Mouse (Mus musculus) urinary bladder, postnatal 14 days (tissue): ENCODE results near the gene Hpgd.
"Not testable (repeated sequence)": the region's sequence is repeated elsewhere in the genome, so short reads cannot be mapped to it uniquely, and the experiment has no call there.

ENCODE experiments used
- DNase-seq: peaks from one replicate; pipeline ENCODE4 v3.0.0; 2021; ENCODE audit warnings: low spot score

Gene Hpgd

GRCm38 (mm10) chr8:56294373-56294877, at the start of gene Hpgd:
TSS of gene Hpgd (plus strand) at chr8:56294585.
- DNase-seq: peak; percentile 80

DNA sequence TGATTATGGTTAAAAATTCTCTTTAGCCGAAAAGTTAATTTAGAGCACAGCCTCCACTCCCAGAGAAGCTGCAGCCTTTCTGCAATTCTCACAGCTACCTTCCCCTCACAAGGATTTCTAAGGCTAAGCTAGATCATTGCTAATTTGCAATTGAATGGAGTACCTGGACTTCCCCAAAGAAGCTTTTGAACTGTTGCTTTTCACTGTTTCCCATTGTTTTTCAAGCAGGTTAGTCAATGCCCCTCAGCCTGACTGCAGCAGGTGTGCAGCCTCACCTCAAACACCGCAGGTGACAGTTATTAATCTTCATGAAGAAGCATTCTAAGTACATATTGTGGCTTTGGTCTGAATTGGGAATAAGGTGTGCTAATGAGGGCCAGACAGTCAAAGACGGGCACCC, 42.7 kb upstream of the Hpgd start:
- DNase-seq: not testable (repeated sequence)

DNA sequence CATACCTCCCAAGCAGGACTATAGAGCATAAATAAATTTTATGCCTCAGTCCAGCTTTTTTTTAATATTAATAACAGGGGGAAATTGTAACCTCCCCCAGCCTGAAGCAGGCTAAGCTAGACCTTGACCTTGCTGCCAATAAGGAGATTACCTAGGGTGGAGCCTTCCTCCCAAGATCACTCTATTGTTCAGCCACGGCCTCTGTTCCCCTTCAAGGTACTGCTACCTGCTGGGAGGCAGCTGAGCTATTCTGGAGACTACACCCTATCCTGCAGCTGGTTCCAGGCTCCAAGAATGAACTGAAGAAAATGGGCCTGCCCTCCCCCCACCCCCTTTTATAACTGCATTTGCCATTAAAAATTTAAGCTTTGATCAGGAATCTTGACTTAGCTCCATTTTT, 42.1 kb upstream of the Hpgd start:
- DNase-seq: no peak

GRCm38 (mm10) chr8:56261190-56261589, 33.2 kb upstream of the Hpgd start:
- no peak for DNase-seq

- DNase-seq: peak; percentile 60
These were observed 24.4 kb upstream of the Hpgd start for GRCm38 (mm10) chr8:56269687-56270663.

- DNase-seq: no peak
These were observed 21.5 kb upstream of the Hpgd start for GRCm38 (mm10) chr8:56272934-56273333.

- no peak for DNase-seq
These were observed 19.1 kb upstream of the Hpgd start for GRCm38 (mm10) chr8:56275316-56275715.

- DNase-seq: peak; percentile 70
These were observed 16.4 kb upstream of the Hpgd start for GRCm38 (mm10) chr8:56277810-56278528.

DNA sequence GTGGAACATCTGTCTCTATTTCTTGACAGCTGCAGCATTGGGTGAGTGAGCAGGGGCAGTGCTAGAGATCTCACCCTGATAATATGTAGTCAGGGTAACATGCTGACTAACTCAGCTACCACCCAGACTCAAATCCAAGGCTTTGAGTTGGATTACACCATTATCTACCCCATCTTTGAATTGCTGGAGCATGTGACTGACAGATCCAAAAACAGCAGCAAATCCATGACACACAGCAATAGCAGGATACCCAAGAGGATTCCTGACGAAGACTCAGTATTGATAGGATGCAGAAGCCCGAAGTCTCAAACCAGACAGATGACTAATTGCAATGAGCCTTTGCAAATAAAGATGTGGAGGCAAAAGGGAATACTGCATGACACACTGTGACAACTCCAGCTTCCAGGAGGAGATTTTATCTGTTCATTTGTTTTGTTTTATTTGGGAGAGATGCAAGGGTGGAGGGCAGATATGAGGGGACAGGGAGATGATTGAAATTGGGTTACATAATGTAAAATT, 15.8 kb upstream of the Hpgd start:
- DNase-seq: no peak

GRCm38 (mm10) chr8:56283936-56284335, 10.4 kb upstream of the Hpgd start:
- DNase-seq: no peak

- peak; percentile 33 for DNase-seq
These were observed 9.4 kb upstream of the Hpgd start for GRCm38 (mm10) chr8:56284957-56285356.

GRCm38 (mm10) chr8:56286717-56287116, 7.7 kb upstream of the Hpgd start:
- DNase-seq: no peak

DNA sequence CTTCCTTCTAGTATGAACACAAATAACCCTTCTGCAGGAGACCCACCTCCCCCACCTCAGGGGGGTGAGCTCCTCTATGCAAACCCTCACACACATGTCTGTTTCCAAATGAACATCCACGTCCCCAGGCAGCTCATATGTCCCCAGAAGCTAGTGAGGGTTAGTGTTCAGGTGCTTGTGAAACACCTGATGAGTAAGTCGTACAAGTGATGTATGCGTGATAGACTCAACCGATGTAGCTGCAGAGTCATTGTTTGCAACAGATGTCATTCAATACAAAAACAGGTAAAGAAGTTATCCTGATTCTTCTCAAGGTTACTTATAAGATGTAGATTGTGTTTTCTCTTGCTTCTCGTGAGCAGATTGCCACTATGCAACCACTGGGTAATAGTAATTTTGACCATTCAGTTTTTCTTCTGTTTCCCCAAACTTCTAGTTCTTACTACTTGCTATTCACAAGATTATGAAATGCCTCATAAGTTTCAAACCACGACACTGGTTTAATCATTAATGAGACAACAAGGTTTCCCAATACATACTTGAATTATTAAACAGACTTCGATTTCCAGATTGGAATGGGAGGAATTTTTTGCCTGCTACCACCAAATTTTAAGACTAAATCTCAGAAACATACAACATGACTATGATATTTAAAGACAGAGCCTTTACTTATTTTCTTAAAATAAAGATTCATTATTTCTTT, 6.9 kb upstream of the Hpgd start:
- DNase-seq: no peak

GRCm38 (mm10) chr8:56292318-56292717, 2.1 kb upstream of the Hpgd start:
- no peak for DNase-seq

GRCm38 (mm10) chr8:56293480-56293879, 905 bp upstream of the Hpgd start:
- peak; percentile 56 for DNase-seq

DNA sequence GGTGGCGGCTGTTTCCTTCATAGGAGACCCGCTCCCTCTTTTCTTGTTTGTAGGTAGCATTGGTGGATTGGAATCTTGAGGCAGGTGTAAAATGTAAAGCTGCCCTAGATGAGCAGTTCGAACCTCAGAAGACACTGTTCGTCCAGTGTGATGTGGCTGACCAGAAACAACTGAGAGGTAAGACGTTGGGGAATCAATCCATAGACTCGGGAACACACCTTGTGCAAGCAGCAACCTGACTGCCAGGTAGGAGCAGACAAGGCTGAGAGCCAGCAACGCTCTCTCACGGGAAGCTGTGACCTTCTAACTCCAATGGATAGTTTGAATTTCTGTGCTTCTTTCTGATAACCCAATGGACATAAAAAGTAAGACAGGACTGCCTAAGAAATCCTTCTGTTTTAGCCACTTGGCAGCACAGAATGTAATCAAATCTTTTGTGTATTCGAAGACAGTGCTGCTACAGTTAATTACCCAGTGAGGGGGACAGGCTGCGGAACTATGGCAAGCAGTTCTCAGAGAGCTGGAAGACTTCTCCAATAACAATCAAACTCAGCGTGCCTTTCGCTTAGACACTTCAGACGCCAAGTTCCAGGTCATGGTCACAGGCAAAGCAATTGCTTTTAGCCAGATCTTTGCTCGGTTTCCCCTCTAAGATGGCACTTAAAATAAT, 636 bp downstream of the Hpgd start:
- peak; percentile 41 for DNase-seq

DNA sequence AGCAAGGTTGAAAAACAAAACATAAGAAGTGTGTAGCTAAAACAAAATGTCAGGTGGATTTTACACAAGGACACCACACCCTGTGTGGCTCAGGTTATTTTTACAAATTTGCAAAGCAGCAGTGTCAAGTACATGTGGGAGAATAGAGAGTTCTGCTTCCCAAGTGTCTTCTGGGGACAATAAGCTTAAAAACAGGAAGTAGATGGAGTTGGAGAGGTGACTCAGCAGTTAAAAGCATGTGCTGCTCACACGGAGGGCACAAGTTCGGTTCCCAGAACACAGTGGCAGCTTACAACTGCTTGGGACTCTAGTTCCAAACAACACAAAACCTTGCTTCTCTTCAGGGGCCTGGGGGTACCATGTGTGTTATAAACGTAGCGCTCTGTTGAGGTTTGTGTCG, 5.0 kb downstream of the Hpgd start:
- no peak for DNase-seq

DNA sequence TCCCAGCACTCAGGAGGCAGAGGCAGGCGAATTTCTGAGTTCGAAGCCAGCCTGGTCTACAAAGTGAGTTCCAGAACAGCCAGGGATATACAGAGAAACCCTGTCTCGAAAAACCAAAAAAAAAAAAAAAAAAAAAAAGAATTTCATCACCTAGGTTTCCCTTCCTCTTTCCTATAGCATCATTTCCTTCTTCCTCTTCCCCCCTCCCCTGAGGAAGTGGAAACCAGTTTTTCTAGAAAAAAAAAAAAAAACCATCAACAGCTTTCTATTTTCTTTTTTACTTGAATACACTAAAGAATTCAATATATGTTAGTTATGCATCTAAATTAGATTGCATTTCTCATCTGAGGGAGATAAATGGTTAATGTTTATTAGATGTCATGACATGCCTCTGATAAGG, 6.9 kb downstream of the Hpgd start:
- DNase-seq: not testable (repeated sequence)

GRCm38 (mm10) chr8:56304595-56304994, 10.2 kb downstream of the Hpgd start:
- DNase-seq: no peak

DNA sequence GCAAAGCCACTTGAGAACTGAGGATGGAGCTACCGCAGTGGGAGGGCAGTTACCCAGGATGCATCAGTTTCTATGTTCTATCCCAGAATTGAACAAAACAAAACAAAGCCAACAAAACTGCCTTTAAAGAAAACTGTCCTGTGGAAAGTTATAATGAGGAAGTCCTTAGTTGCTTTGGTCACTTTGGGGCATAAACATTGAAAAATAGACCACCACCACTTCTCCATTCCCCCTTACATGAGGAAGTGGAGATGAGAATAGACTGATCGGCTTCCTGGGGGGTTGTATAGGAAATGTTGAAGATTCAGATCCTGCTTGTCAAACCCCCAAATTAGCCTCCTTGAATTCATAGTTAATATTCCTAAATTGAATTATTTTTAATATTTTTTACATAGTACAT, 19.2 kb downstream of the Hpgd start:
- DNase-seq: no peak

DNA sequence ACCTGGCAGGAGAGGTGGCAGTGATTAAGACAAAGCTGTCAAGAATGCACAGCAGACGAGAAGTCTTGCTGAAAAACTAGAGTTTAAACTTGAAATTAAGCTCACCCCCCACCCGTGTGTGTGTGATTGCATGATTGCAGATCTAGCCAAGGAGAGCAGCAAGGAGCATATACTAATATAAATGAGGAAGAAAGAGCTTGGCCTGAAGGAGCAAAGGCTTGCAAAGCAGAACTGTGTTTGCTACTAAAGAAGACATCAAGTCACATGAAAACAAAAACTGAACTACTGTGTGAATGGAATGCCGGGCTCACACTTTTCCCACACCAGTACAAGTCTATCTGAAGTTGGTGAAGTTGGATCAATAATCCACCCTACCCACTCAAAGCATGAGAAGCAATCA, 20.8 kb downstream of the Hpgd start:
- no peak for DNase-seq
